Mouse (Mus musculus): ENCODE measurements around the gene Fam90a1a.

DNA sequence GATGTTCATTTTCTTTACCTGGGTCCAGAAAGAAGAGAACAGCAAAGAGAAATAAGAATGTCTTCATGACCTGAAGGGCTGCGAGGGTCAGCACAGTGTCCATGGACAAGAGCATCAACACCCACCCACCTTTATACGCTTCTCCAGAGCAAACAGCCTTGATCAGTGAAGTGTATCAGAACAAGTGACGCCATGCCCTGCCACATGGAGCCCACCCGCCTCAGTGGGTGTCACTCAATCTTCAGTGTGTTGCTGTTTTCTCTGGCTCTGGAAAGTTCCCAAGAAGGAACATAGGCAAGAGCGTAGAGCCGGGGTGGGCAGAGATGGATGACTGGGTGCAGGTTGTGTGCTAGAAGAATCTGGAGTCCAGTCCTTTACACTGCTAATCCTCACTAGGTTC lies 25.9 kb upstream of the Fam90a1a start, which contains the start of gene Defb15:
- TF ChIP-seq MYOD1 (IDR thresholded peaks at IDR 0.05; ENCODE audit: control insufficient read depth, insufficient read length, low read depth) (no peak), CTCF (IDR thresholded peaks at IDR 0.05; ENCODE audit: control insufficient read depth, insufficient read depth, insufficient read length) (no peak), MAX (IDR thresholded peaks at IDR 0.05) (no peak)
